Mouse (Mus musculus) ES-E14 (cell line): ENCODE results near the gene Hipk2.

ENCODE experiments used
- CHD2 ChIP-seq: IDR thresholded peaks from 2 replicates; pipeline ENCODE4 v1.6.1; 2014; ENCODE audit warnings: mild to moderate bottlenecking, low read depth, low read length, inconsistent platforms
- HCFC1 ChIP-seq: IDR thresholded peaks from 2 replicates; pipeline ENCODE4 v1.6.1; 2012; ENCODE audit warnings: low read length, inconsistent platforms, borderline replicate concordance; ENCODE audit not compliant: insufficient read depth
- MAFK ChIP-seq: IDR thresholded peaks from 2 replicates; pipeline ENCODE4 v1.6.1; 2014; ENCODE audit warnings: mild to moderate bottlenecking, low read depth, low read length, inconsistent platforms; ENCODE audit not compliant: insufficient read depth
- ZC3H11A ChIP-seq: IDR thresholded peaks from 2 replicates; pipeline ENCODE4 v1.6.1; 2012; ENCODE audit warnings: low read depth, mild to moderate bottlenecking, inconsistent platforms, low read length, borderline replicate concordance

- TF ChIP-seq HCFC1 (no peak), MAFK (no peak), CHD2 (no peak), ZC3H11A (no peak)
Observed at GRCm38 (mm10) chr6:38889156-38889555, 13.2 kb upstream of the Hipk2 start.
